Mouse (Mus musculus) liver, embryonic 14.5 days (tissue): Measurements from ENCODE around the gene Sulf2. TPM values are rescaled to one million over a fixed set of nuclear protein-coding genes. Genes with fewer than 3 reads are reported as not detected.

Source experiments
- ATAC-seq: fragments of 200-750 bp; cut with Nextera tagmentation; 2 replicates; pipeline ENCODE4 v1.8.0; 2017; ENCODE audit warnings: moderate number of reproducible peaks, mild to moderate bottlenecking, moderate library complexity; ENCODE audit not compliant: insufficient read depth
- DNase-seq, 3 experiments: peaks; one replicate each; pipeline ENCODE4 v3.0.0-alpha.2; 2012 to 2013; ENCODE audit warnings: low read depth in 3 of 3, low spot score in 3 of 3
- H3K27ac ChIP-seq: fragments of 300-500 bp; sonication (generic); 2 replicates; pipeline ENCODE4 v1.5.1; 2014; ENCODE audit warnings: moderate library complexity, mild to moderate bottlenecking, control low read depth, inconsistent platforms
- H3K27me3 ChIP-seq: fragments of 300-500 bp; sonication (generic); 2 replicates; pipeline ENCODE4 v1.6.1; 2014; ENCODE audit warnings: mild to moderate bottlenecking, low read length, moderate library complexity; ENCODE audit not compliant: control insufficient read depth, insufficient read depth
- H3K36me3 ChIP-seq: fragments of 300-500 bp; sonication (generic); replicated peaks from 2 replicates; pipeline ENCODE4 v1.6.1; 2014; ENCODE audit warnings: low read depth; ENCODE audit not compliant: control insufficient read depth, insufficient read depth
- H3K4me1 ChIP-seq, 2 experiments: fragments of 200-500 bp in 1 of 2; fragments of 300-500 bp in 1 of 2; sonication (generic) in 1 of 2; replicated peaks; 2 replicates each; pipeline ENCODE4 v1.6.1; 2012 to 2014; ENCODE audit warnings: antibody characterized with exemption in 1 of 2, inconsistent platforms in 1 of 2, low read length in 1 of 2; ENCODE audit not compliant: control insufficient read depth in 2 of 2, insufficient read depth in 2 of 2
- H3K4me2 ChIP-seq: fragments of 300-500 bp; sonication (generic); 2 replicates; pipeline ENCODE4 v1.6.1; 2014; ENCODE audit warnings: low read depth, mild to moderate bottlenecking, control low read depth, moderate library complexity
- H3K4me3 ChIP-seq, 2 experiments: fragments of 200-500 bp in 1 of 2; fragments of 300-500 bp in 1 of 2; sonication (generic) in 1 of 2; 2 replicates each; pipeline ENCODE4 v1.5.1; 2012 to 2014; ENCODE audit warnings: low read depth in 2 of 2, low read length in 2 of 2, mild to moderate bottlenecking in 2 of 2, control low read depth in 1 of 2, inconsistent platforms in 1 of 2, moderate library complexity in 1 of 2; ENCODE audit not compliant: insufficient read depth in 1 of 2
- H3K9ac ChIP-seq: fragments of 300-500 bp; sonication (generic); replicated peaks from 2 replicates; pipeline ENCODE4 v1.6.1; 2014; ENCODE audit warnings: mild to moderate bottlenecking, control low read depth, moderate library complexity
- H3K9me3 ChIP-seq: fragments of 300-500 bp; sonication (generic); 2 replicates; pipeline ENCODE4 v1.6.1; 2016; ENCODE audit warnings: low read length, mixed read lengths; ENCODE audit not compliant: control insufficient read depth
- CTCF ChIP-seq: IDR thresholded peaks from 2 replicates; pipeline ENCODE4 v1.5.1; 2016; ENCODE audit warnings: antibody characterized with exemption, low read depth, control low read depth
- EP300 ChIP-seq: IDR thresholded peaks from 2 replicates; pipeline ENCODE4 v1.6.1; 2016; ENCODE audit warnings: antibody characterized with exemption, low read depth
- WGBS: fragments of 180-500 bp; shearing (Covaris S2); extraction: QIAGEN DNeasy Blood & Tissue Kit; methylation state at CpG from one replicate; pipeline ENCODE4 v1.1.7; 2014; ENCODE audit not compliant: insufficient replicate concordance; 5-methylcytosine and 5-hydroxymethylcytosine counted together
- polyA plus RNA-seq, 2 experiments: library from polyadenylated mRNA; depleted of rRNA in 1 of 2; stranded (reverse) in 1 of 2; unstranded in 1 of 2; fragments of >200 nt; fragmentation: Nextera tagmentation in 1 of 2; extraction: Ambion mirVana in 1 of 2; gene quantifications; 2 replicates each; pipeline versions ENCODE4 v1.2.1 to v1.2.3; 2012 to 2014

Gene Sulf2
- polyA plus RNA-seq, 2 experiments = 0.81 to 0.99 TPM

- Histone ChIP-seq H3K4me2 (no peak overlapping the region), H3K9ac (no peak overlapping the region), H3K4me1 (peaks cover 0 to 7% of the 10 kb centered on the region in 2 experiments; a peak in 2 of 4 replicates), H3K27ac (no peak overlapping the region), H3K27me3 (no peaks in the 10 kb centered on the region; the same call in 1 of the 2 replicates), H3K36me3 (no peaks in the 10 kb centered on the region), H3K4me3 (no peak overlapping the region), H3K9me3 (no peaks in the 10 kb centered on the region)
- 61% methylated on average over 9 of the region's 9 CpGs for WGBS
- DNase-seq (no peak), ATAC-seq (no peak)
- TF ChIP-seq CTCF (no peak), EP300 (no peak)
Measured at GRCm38 (mm10) chr2:166077371-166077770, 78.1 kb downstream of the Sulf2 start.

- H3K27ac ChIP-seq = no peak overlapping the region
- H3K36me3 ChIP-seq = peaks cover 4% of the 10 kb centered on the region
- 59% methylated on average over 6 of the region's 6 CpGs for WGBS
- ATAC-seq (no peak), DNase-seq (no peak)
- no peak overlapping the region for H3K4me3 ChIP-seq
- no peaks in the 10 kb centered on the region for H3K9me3 ChIP-seq
- no peak overlapping the region for H3K9ac ChIP-seq
- no peak for TF ChIP-seq EP300
- TF ChIP-seq CTCF = no peak
- no peaks in the 10 kb centered on the region for H3K4me1 ChIP-seq
- no peaks in the 10 kb centered on the region; the same call in 1 of the 2 replicates for H3K27me3 ChIP-seq
- H3K4me2 ChIP-seq = no peak overlapping the region
Measured at GRCm38 (mm10) chr2:166074322-166074721, 81.1 kb downstream of the Sulf2 start.

GRCm38 (mm10) chr2:166073082-166073481 is 82.4 kb downstream of the Sulf2 start:
- 70% methylated on average over 10 of the region's 10 CpGs for WGBS
- Histone ChIP-seq H3K36me3 (peaks cover 4% of the 10 kb centered on the region), H3K4me3 (no peak overlapping the region), H3K27ac (no peak overlapping the region), H3K9ac (no peak overlapping the region), H3K4me2 (no peak overlapping the region), H3K9me3 (no peaks in the 10 kb centered on the region), H3K4me1 (no peaks in the 10 kb centered on the region), H3K27me3 (no peaks in the 10 kb centered on the region; the same call in 1 of the 2 replicates)
- TF ChIP-seq CTCF (no peak), EP300 (no peak)
- no peak for ATAC-seq
- no peak for DNase-seq

GRCm38 (mm10) chr2:166071889-166072288 is 83.6 kb downstream of the Sulf2 start:
- H3K27ac ChIP-seq = no peak overlapping the region
- H3K9ac ChIP-seq = no peak overlapping the region
- 71% methylated on average over 9 of the region's 9 CpGs for WGBS
- H3K4me2 ChIP-seq = no peak overlapping the region
- no peaks in the 10 kb centered on the region for H3K9me3 ChIP-seq
- H3K4me1 ChIP-seq = no peaks in the 10 kb centered on the region
- DNase-seq (no peak), ATAC-seq (no peak)
- no peak overlapping the region for H3K4me3 ChIP-seq
- H3K36me3 ChIP-seq = peaks cover 4% of the 10 kb centered on the region
- H3K27me3 ChIP-seq = no peaks in the 10 kb centered on the region; the same call in 1 of the 2 replicates
- TF ChIP-seq EP300 (no peak), CTCF (no peak)

- Histone ChIP-seq H3K4me3 (no peak overlapping the region), H3K36me3 (peaks cover 4% of the 10 kb centered on the region), H3K27ac (no peak overlapping the region), H3K9me3 (no peaks in the 10 kb centered on the region), H3K4me2 (no peak overlapping the region), H3K27me3 (no peaks in the 10 kb centered on the region; the same call in 1 of the 2 replicates), H3K4me1 (no peaks in the 10 kb centered on the region), H3K9ac (no peak overlapping the region)
- 74% methylated on average over 5 of the region's 5 CpGs for WGBS
- DNase-seq (no peak), ATAC-seq (no peak)
- TF ChIP-seq CTCF (no peak), EP300 (no peak)
Measured at GRCm38 (mm10) chr2:166071481-166071880, 84.0 kb downstream of the Sulf2 start.
